Mouse (Mus musculus) stomach, embryonic 14.5 days (tissue): Measurements from ENCODE around the gene Gm42715. TPM values are rescaled to one million over a fixed set of nuclear protein-coding genes. Genes with fewer than 3 reads are reported as not detected.

Experiments
- ATAC-seq: fragments of 200-750 bp; cut with Nextera tagmentation; 2 replicates; pipeline ENCODE4 v1.8.0; 2017; ENCODE audit warnings: low read depth, moderate TSS enrichment; ENCODE audit not compliant: insufficient number of reproducible peaks, insufficient read depth, low FRiP score
- H3K27ac ChIP-seq: fragments of 300-500 bp; sonication (generic); 2 replicates; pipeline ENCODE4 v1.5.1; 2014; ENCODE audit warnings: mild to moderate bottlenecking, low read length, moderate library complexity, mixed read lengths
- H3K27me3 ChIP-seq: fragments of 300-500 bp; sonication (generic); 2 replicates; pipeline ENCODE4 v1.6.1; 2014; ENCODE audit warnings: low read length, control low read depth, mixed read lengths; ENCODE audit not compliant: control insufficient read depth, insufficient read depth
- H3K36me3 ChIP-seq: fragments of 300-500 bp; sonication (generic); 2 replicates; pipeline ENCODE4 v1.6.1; 2014; ENCODE audit warnings: mild to moderate bottlenecking, control low read depth, low read length, moderate library complexity, mixed read lengths; ENCODE audit not compliant: control insufficient read depth, insufficient read depth
- H3K4me1 ChIP-seq: fragments of 300-500 bp; sonication (generic); 2 replicates; pipeline ENCODE4 v1.6.1; 2014; ENCODE audit warnings: low read length, control low read depth, mixed read lengths; ENCODE audit not compliant: control insufficient read depth, insufficient read depth
- H3K4me2 ChIP-seq: fragments of 300-500 bp; sonication (generic); replicated peaks from 2 replicates; pipeline ENCODE4 v1.6.1; 2014; ENCODE audit warnings: low read depth, low read length, control low read depth
- H3K4me3 ChIP-seq: fragments of 300-500 bp; sonication (generic); 2 replicates; pipeline ENCODE4 v1.5.1; 2014; ENCODE audit warnings: low read depth, low read length, control low read depth
- H3K9ac ChIP-seq: fragments of 300-500 bp; sonication (generic); replicated peaks from 2 replicates; pipeline ENCODE4 v1.6.1; 2014; ENCODE audit warnings: low read depth, mild to moderate bottlenecking, control low read depth, low read length, moderate library complexity, mixed read lengths
- H3K9me3 ChIP-seq: fragments of 300-500 bp; sonication (generic); 2 replicates; pipeline ENCODE4 v1.6.1; 2016; ENCODE audit warnings: low read depth, low read length, control low read depth; ENCODE audit not compliant: control insufficient read depth
- WGBS: fragments of 180-500 bp; shearing (Covaris S2); extraction: QIAGEN DNeasy Blood & Tissue Kit; methylation state at CpG from one replicate; pipeline ENCODE4 v1.1.7; 2014; 5-methylcytosine and 5-hydroxymethylcytosine counted together
- microRNA-seq: library from miRNA; unstranded; fragments of <30 nt; microRNA quantifications from one replicate; pipeline ENCODE4, GENCODE M21; 2016
- polyA plus RNA-seq: library from polyadenylated mRNA; unstranded; fragments of >200 nt; fragmentation: Nextera tagmentation; extraction: Ambion mirVana; gene quantifications from 2 replicates; pipeline ENCODE4 v1.2.1, GENCODE M21; 2014

Gm42715 gene
- polyA plus RNA-seq, 1 experiment from 2014 or later, result 20.8 TPM

- Histone ChIP-seq H3K4me1 (peaks cover 6% of the 10 kb centered on the region), H3K4me3 (peak overlapping the region; percentile 92), H3K27me3 (no peaks in the 10 kb centered on the region), H3K36me3 (peaks cover 34% of the 10 kb centered on the region), H3K27ac (peak overlapping the region; percentile 75; the same call in 1 of the 2 replicates), H3K4me2 (peak overlapping the region; percentile 61), H3K9ac (peak overlapping the region; percentile 92), H3K9me3 (no peaks in the 10 kb centered on the region)
- WGBS, result 16% methylated on average over 8 of the region's 8 CpGs
- no peak for ATAC-seq
These were observed 94.7 kb downstream of the Gm42715 start for GRCm38 (mm10) chr7:127614091-127614490.

- Histone ChIP-seq H3K27me3 (no peaks in the 10 kb centered on the region), H3K9ac (peak overlapping the region; percentile 92), H3K27ac (peak overlapping the region; percentile 75), H3K4me3 (peak overlapping the region; percentile 92), H3K9me3 (no peaks in the 10 kb centered on the region), H3K4me1 (peaks cover 6% of the 10 kb centered on the region), H3K4me2 (peak overlapping the region; percentile 61), H3K36me3 (peaks cover 30% of the 10 kb centered on the region)
- WGBS, result under 1% methylated on average over 44 of the region's 44 CpGs
- ATAC-seq, result peak; percentile 39
These were observed 95.1 kb downstream of the Gm42715 start for GRCm38 (mm10) chr7:127614511-127614890.

GRCm38 (mm10) chr7:127614891-127615843 lies 95.8 kb downstream of the Gm42715 start, which contains the start of gene Zfp629:
Gene Zfp629 (minus strand): TSS chr7:127615797.
- H3K4me2 ChIP-seq, result peak within 1 kb of the TSS; percentile 61
- peaks cover 6% of the 10 kb centered on the region for H3K4me1 ChIP-seq
- under 1% methylated on average over 49 of the region's 50 CpGs for WGBS
- H3K27me3 ChIP-seq, result no peaks in the 10 kb centered on the region
- H3K9me3 ChIP-seq, result no peaks in the 10 kb centered on the region
- ATAC-seq, result peak; percentile 91
- peak within 1 kb of the TSS; percentile 92 for H3K4me3 ChIP-seq
- peak within 1 kb of the TSS; percentile 75 for H3K27ac ChIP-seq
- H3K36me3 ChIP-seq, result peaks cover 24% of the 10 kb centered on the region
- peak within 1 kb of the TSS; percentile 92 for H3K9ac ChIP-seq

GRCm38 (mm10) chr7:127616336-127616735 lies 97.0 kb downstream of the Gm42715 start:
- H3K36me3 ChIP-seq, result peaks cover 13% of the 10 kb centered on the region
- H3K4me1 ChIP-seq, result peaks cover 6% of the 10 kb centered on the region
- no peaks in the 10 kb centered on the region for H3K9me3 ChIP-seq
- no peaks in the 10 kb centered on the region for H3K27me3 ChIP-seq
- H3K4me2 ChIP-seq, result peak overlapping the region; percentile 61; the same call in 1 of the 2 replicates
- WGBS, result 70% methylated on average over 1 of the region's 1 CpGs
- no peak overlapping the region for H3K27ac ChIP-seq
- no peak overlapping the region for H3K4me3 ChIP-seq
- ATAC-seq, result no peak
- H3K9ac ChIP-seq, result no peak overlapping the region

Small RNA genes within 50 kb of the gene (microRNA-seq; reads per million reads assigned to microRNA genes)
- gene Gm47278, result not detected
- gene Mir7060, result not detected

Other genes starting within 250 kb of the Gm42715 start
- gene Sephs2, start 245.5 kb upstream of the Gm42715 start, polyA plus RNA-seq, result 97.3 and 114 TPM in 2 replicates
- 0.91 and 1.0 TPM in 2 replicates for gene Itgal, start 223.3 kb upstream of the Gm42715 start, polyA plus RNA-seq
- 4.6 and 4.7 TPM in 2 replicates for gene Zfp768, start 174.0 kb upstream of the Gm42715 start, polyA plus RNA-seq
- gene Zfp747, start 143.5 kb upstream of the Gm42715 start, polyA plus RNA-seq, result 8.1 and 9.4 TPM in 2 replicates
- 6.7 and 7.1 TPM in 2 replicates for gene 9130019O22Rik, start 132.4 kb upstream of the Gm42715 start, polyA plus RNA-seq
- gene E430018J23Rik, start 126.0 kb upstream of the Gm42715 start, polyA plus RNA-seq, result 8.0 and 9.7 TPM in 2 replicates
- 10.3 and 12.0 TPM in 2 replicates for gene Zfp764, start 112.8 kb upstream of the Gm42715 start, polyA plus RNA-seq
- 25.0 and 26.3 TPM in 2 replicates for gene Zfp688, start 97.5 kb upstream of the Gm42715 start, polyA plus RNA-seq
- gene Zfp689, start 70.4 kb upstream of the Gm42715 start, polyA plus RNA-seq, result 7.9 and 9.1 TPM in 2 replicates
- 49.9 and 55.0 TPM in 2 replicates for gene Prr14, start 60.0 kb upstream of the Gm42715 start, polyA plus RNA-seq
- gene Fbrs, start 40.4 kb upstream of the Gm42715 start, polyA plus RNA-seq, result 14.9 and 18.5 TPM in 2 replicates
- gene Srcap, start 7.6 kb upstream of the Gm42715 start, polyA plus RNA-seq, result 60.5 and 65.2 TPM in 2 replicates
- 7.2 and 11.3 TPM in 2 replicates for gene Tmem265, start 41.8 kb downstream of the Gm42715 start, polyA plus RNA-seq
- 46.4 and 47.4 TPM in 2 replicates for gene Phkg2, start 53.8 kb downstream of the Gm42715 start, polyA plus RNA-seq
- gene Ccdc189, start 69.0 kb downstream of the Gm42715 start, polyA plus RNA-seq, result 7.8 and 8.2 TPM in 2 replicates
- gene Rnf40, start 69.2 kb downstream of the Gm42715 start, polyA plus RNA-seq, result 37.0 and 39.9 TPM in 2 replicates
- gene Zfp629, start 96.2 kb downstream of the Gm42715 start, polyA plus RNA-seq, result 16.0 and 17.2 TPM in 2 replicates
- gene Bcl7c, start 189.3 kb downstream of the Gm42715 start, polyA plus RNA-seq, result 57.8 and 65.2 TPM in 2 replicates
- 20.1 and 22.1 TPM in 2 replicates for gene Ctf1, start 193.2 kb downstream of the Gm42715 start, polyA plus RNA-seq
- gene Ctf2, start 212.6 kb downstream of the Gm42715 start, polyA plus RNA-seq, result 0.32 and 0.66 TPM in 2 replicates
- 3.9 and 6.2 TPM in 2 replicates for gene Fbxl19, start 225.0 kb downstream of the Gm42715 start, polyA plus RNA-seq